Mouse (Mus musculus): ENCODE measurements around the gene Cacnb4.

DNA sequence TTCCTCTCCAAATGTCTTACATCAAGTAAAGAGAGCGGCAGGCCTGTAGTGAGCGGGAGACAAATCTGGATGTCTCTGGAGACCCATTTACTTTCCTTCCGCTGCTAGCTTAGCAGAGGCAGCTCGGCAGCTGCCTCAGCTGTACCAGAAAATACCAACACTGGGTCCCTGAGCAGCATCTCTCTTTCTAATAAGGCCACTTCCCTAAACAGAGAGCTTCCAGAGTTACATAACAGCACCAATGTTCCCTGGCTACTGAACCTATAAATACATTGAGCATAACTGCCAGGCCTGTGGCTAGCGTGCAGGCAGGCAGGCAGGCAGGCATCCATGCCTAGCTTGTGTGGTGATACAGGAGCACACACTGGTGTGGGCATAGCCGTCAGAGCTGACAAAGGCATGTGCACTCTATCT lies 176.8 kb downstream of the Cacnb4 start:
- no peak for TF ChIP-seq GATA1 (IDR thresholded peaks at IDR 0.05; ENCODE audit: borderline replicate concordance, low read length)
- no peak for TF ChIP-seq FLI1 (IDR thresholded peaks at IDR 0.05; ENCODE audit: low read length)

Data from megakaryocyte, embryonic 14.5 days (primary cell).